Mouse (Mus musculus) E14TG2a.4 (cell line): ENCODE results near the gene Mki67.
"Not testable (repeated sequence)": the region's sequence is repeated elsewhere in the genome, so short reads cannot be mapped to it uniquely, and the experiment has no call there.

Experiments
- H3K27me3 ChIP-seq: 2 replicates; pipeline ENCODE4 v1.6.1; 2014; ENCODE audit warnings: low read length, control low read depth; ENCODE audit not compliant: insufficient read depth
- H3K36me3 ChIP-seq: 2 replicates; pipeline ENCODE4 v1.6.1; 2014; ENCODE audit warnings: low read length, control low read depth; ENCODE audit not compliant: insufficient read depth
- H3K4me1 ChIP-seq: replicated peaks from 2 replicates; pipeline ENCODE4 v1.6.1; 2014; ENCODE audit warnings: low read depth, low read length, control low read depth
- H3K4me3 ChIP-seq: replicated peaks from 2 replicates; pipeline ENCODE4 v1.5.1; 2014; ENCODE audit warnings: mild to moderate bottlenecking, low read length
- H3K9me3 ChIP-seq: 2 replicates; pipeline ENCODE4 v1.6.1; 2014; ENCODE audit warnings: low read length, control low read depth
- CTCF ChIP-seq: conservative IDR thresholded peaks from 2 replicates; pipeline ENCODE4 v1.5.1; 2014; ENCODE audit warnings: low read length
- NANOG ChIP-seq: IDR thresholded peaks from 2 replicates; pipeline ENCODE4 v1.6.1; 2014; ENCODE audit warnings: borderline replicate concordance, low read length, mixed read lengths
- POU5F1 ChIP-seq: IDR thresholded peaks from 2 replicates; pipeline ENCODE4 v1.6.1; 2014; ENCODE audit warnings: low read length, borderline replicate concordance

Mki67 gene

DNA sequence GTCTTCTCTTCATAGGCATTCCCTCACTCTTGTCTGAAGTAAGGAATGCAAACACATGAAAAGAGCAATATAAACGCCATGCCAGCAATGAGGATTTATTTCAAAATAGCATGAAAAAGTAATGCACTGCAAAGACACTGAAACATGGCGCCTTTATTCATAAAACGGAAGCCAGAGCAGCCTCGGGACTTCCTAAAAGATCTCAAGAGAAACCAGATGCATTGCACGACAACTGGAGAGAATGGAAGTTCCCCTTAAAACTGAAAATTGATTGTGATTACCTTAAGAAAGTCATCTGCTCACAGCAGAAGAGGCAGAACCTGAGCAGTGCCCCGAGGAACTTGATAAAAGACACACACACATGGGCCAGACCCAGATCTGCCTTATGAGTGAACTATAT is 10.4 kb downstream of the Mki67 start:
- no peak for TF ChIP-seq POU5F1
- TF ChIP-seq CTCF = no peak
- TF ChIP-seq NANOG = no peak
- Histone ChIP-seq H3K4me3 (no peak overlapping the region), H3K36me3 (peaks cover 99% of the 10 kb centered on the region), H3K4me1 (no peaks in the 10 kb centered on the region), H3K9me3 (no peaks in the 10 kb centered on the region), H3K27me3 (no peaks in the 10 kb centered on the region)

DNA sequence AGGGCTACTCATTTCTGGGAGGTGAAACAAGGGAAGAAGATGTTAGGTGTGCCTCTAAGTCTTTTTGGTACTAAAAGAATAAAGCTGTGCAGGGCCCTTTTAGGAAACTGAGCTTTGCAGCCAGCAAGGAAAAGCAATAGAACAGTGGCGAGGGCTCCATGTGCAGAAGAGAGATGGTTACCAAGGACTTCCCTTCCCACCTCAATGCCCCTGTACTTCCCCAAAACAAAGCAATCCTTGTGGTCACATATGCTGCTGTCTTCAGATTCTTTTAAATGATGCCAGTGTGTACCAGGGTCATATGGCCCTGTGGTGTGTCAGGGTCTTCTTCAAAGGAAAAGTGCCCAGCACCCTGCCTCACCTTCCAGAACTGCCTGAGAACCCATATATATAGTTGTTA is 11.1 kb downstream of the Mki67 start:
- Histone ChIP-seq H3K4me3 (no peak overlapping the region), H3K27me3 (no peaks in the 10 kb centered on the region), H3K36me3 (peaks cover 99% of the 10 kb centered on the region), H3K9me3 (no peaks in the 10 kb centered on the region), H3K4me1 (no peaks in the 10 kb centered on the region)
- TF ChIP-seq CTCF (no peak), POU5F1 (no peak), NANOG (no peak)

DNA sequence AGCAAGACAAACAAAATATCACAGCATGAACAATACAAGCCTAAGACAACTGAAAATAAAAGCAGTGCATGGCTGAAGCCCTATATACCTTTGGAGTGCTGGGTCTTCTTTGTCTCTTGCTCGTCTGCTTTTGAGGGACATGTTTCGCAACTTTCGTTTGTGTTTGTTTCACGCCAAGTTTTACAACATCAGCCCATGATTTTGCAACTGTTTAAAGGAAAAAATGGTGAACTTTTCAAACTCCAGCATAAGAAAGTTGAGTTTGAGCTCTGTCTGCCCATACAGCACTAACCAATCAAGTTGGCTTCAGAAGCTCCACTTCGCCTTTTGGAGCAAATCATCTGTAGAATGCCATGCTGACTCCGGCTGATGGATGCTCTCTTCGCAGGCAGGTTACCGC is 11.9 kb downstream of the Mki67 start:
- H3K27me3 ChIP-seq = no peaks in the 10 kb centered on the region
- no peaks in the 10 kb centered on the region for H3K9me3 ChIP-seq
- peaks cover 99% of the 10 kb centered on the region for H3K36me3 ChIP-seq
- no peaks in the 10 kb centered on the region for H3K4me1 ChIP-seq
- H3K4me3 ChIP-seq = no peak overlapping the region
- TF ChIP-seq CTCF = no peak
- no peak for TF ChIP-seq NANOG
- no peak for TF ChIP-seq POU5F1

DNA sequence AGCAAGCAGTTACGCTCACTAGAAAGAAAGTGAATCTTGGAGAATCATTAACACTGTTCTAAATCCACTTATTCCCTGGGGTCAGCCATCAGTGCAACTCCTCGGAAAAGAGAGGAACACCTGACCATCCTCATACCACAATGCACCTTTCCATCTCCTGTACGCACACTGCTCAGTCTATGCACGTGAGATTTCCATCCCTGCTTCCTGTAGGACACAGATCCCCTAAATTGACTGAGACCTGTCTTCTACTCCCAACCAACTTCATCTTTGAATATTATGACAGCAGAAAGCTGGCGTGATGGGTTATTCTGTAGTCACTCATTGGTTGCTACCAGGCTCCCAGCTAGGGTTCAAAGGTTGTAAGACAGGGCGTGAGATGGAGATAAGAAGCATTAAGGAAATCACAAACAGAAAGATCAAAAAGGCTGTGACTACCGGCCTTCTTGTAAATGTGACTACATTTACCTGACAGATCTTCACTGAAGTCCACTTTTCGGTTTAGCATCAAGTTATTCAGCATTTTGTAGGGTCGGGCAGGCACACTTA is 12.5 kb downstream of the Mki67 start:
- H3K9me3 ChIP-seq = no peaks in the 10 kb centered on the region
- H3K4me1 ChIP-seq = no peaks in the 10 kb centered on the region
- H3K36me3 ChIP-seq = peaks cover 99% of the 10 kb centered on the region
- TF ChIP-seq CTCF (no peak), NANOG (no peak), POU5F1 (no peak)
- no peak overlapping the region for H3K4me3 ChIP-seq
- H3K27me3 ChIP-seq = no peaks in the 10 kb centered on the region

DNA sequence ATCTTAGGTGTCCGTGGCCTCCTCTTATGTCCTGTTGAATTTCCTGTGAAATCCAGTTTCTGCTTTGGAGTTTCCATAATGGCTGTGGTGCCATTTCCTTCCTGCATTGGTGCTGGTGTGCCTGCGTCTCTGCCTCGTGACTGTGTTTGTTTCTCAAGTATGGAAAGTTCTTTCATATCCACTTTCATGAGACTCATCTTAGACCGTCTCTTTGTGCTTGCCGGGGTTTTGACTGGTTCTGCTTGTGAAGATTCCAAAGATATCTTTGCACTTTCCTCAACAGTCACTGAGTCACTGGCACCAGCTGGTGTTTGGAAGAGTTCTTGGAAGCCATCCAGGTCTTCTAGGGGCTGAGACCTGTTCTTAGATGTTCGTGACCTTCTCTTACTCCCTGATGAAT is 16.8 kb downstream of the Mki67 start:
- not testable (repeated sequence) for H3K4me3 ChIP-seq, H3K9me3 ChIP-seq, H3K4me1 ChIP-seq, H3K27me3 ChIP-seq
- peaks cover 99% of the 10 kb centered on the region for H3K36me3 ChIP-seq

DNA sequence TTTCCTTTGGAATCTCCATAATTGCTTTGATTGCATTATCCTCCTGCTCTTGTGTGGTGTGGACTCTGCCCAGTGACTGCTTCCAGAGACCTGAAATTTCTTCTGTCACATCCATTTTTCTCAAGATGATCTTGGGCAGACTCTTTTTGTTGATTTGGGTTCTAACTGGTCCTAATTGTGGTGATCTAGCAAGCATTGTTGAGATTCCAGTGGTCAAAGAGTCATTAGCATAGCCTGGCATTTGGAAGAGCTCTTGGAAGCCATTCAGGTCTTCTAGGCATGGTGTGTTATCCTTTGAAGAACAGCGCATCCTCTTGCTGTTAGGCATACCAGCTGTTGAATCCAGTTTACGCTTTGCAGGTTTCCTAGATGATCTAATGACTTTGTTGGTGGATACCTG is 17.8 kb downstream of the Mki67 start:
- Histone ChIP-seq H3K36me3 (peaks cover 99% of the 10 kb centered on the region), H3K4me1 (no peaks in the 10 kb centered on the region), H3K27me3 (no peaks in the 10 kb centered on the region), H3K4me3 (no peak overlapping the region), H3K9me3 (no peaks in the 10 kb centered on the region)
- TF ChIP-seq POU5F1 (no peak), CTCF (no peak), NANOG (no peak)

DNA sequence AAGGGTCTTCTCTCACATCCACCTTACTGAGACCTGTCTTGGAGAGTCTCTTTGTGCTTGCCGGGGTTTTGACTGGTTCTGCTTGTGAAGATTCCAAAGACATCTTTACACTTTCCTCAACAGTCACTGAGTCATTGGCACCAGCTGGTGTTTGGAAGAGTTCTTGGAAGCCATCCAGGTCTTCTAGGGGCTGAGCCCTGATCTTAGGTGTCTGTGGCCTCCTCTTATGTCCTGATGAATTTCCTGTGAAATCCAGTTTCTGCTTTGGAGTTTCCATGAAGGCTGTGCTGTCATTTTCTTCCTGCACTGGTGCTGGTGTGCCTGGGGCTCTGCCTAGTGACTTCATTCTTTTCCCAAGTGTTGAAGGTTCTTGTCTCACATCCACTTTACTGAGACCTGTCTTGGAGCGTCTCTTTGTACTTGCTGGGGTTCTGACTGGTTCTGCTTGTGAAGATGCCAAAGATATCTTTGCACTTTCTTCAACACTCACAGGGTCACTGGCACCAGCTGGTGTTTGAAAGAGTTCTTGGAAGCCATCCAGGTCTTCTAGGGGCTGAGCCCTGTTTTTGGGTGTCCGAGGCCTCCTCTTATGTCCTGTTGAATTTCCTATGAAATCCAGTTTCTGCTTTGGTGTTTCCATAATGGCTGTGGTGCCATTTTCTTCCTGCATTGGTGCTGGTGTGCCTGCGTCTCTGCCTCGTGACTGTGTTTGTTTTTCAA is 19.0 kb downstream of the Mki67 start:
- not testable (repeated sequence) for H3K4me1 ChIP-seq, H3K4me3 ChIP-seq, H3K27me3 ChIP-seq, H3K9me3 ChIP-seq
- H3K36me3 ChIP-seq = peaks cover 100% of the 10 kb centered on the region

DNA sequence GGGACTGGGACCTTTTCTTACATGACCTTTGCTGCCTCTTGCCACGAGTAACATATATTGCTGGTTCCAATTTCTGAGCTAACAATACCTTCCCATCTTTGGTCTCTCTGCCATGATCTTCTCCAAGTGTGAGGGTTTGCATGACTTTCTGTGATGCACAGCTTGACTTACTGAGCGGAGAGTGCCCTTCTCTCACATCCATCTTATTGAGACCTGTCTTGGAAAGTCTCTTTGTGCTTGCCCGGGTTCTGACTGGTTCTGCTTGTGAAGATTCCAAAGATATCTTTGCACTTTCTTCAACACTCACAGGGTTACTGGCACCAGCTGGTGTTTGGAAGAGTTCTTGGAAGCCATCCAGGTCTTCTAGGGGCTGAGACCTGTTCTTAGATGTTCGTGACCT is 20.0 kb downstream of the Mki67 start:
- no peaks in the 10 kb centered on the region for H3K9me3 ChIP-seq
- H3K4me1 ChIP-seq = no peaks in the 10 kb centered on the region
- no peak for TF ChIP-seq CTCF
- no peak for TF ChIP-seq NANOG
- no peak for TF ChIP-seq POU5F1
- no peaks in the 10 kb centered on the region for H3K27me3 ChIP-seq
- no peak overlapping the region for H3K4me3 ChIP-seq
- peaks cover 100% of the 10 kb centered on the region for H3K36me3 ChIP-seq

DNA sequence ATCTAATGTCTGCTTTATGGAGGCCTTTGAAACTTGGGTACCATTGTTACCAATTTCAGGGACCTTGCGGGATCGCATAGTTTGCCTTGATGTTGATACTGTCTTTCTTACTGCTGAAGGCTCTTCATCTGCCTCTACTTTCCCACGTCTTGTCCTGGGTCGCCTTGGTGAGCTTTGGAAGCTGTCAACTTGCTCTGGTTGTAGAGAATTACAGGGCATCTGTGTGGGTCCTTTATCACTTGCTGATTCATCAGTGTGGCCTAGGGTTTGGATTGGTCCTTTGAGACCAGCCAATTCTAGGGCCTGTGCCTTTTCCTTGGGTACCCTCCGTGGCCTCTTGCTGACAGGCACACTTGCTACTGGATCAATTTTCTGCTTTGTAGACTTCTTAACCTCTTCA is 21.4 kb downstream of the Mki67 start:
- TF ChIP-seq POU5F1 = no peak
- TF ChIP-seq CTCF = no peak
- TF ChIP-seq NANOG = no peak

More for the DNA sequence above, 21.4 kb downstream of the Mki67 start:
- Histone ChIP-seq H3K4me1 (no peaks in the 10 kb centered on the region), H3K36me3 (peaks cover 100% of the 10 kb centered on the region), H3K27me3 (no peaks in the 10 kb centered on the region), H3K4me3 (no peak overlapping the region), H3K9me3 (no peaks in the 10 kb centered on the region)
